Mouse (Mus musculus) heart, embryonic 16.5 days (tissue): ENCODE results near the gene 4933402N22Rik. TPM values are rescaled to one million over a fixed set of nuclear protein-coding genes. Genes with fewer than 3 reads are reported as not detected.
"Not testable (repeated sequence)": the region's sequence is repeated elsewhere in the genome, so short reads cannot be mapped to it uniquely, and the experiment has no call there.

Experiments
- ATAC-seq: fragments of 200-750 bp; cut with Nextera tagmentation; replicated peaks from 2 replicates; pipeline ENCODE4 v1.8.0; 2017; ENCODE audit warnings: moderate number of reproducible peaks; ENCODE audit not compliant: insufficient read depth, low FRiP score; ENCODE audit errors: extremely low read depth
- H3K27ac ChIP-seq: fragments of 300-500 bp; sonication (generic); 2 replicates; pipeline ENCODE4 v1.5.1; 2014; ENCODE audit warnings: mild to moderate bottlenecking, low read length, control low read depth, moderate library complexity
- H3K27me3 ChIP-seq: fragments of 300-500 bp; sonication (generic); 2 replicates; pipeline ENCODE4 v1.6.1; 2014; ENCODE audit warnings: low read length, mixed read lengths; ENCODE audit not compliant: control insufficient read depth, insufficient read depth
- H3K36me3 ChIP-seq: fragments of 300-500 bp; sonication (generic); 2 replicates; pipeline ENCODE4 v1.6.1; 2014; ENCODE audit not compliant: control insufficient read depth, insufficient read depth
- H3K4me1 ChIP-seq: fragments of 300-500 bp; sonication (generic); 2 replicates; pipeline ENCODE4 v1.6.1; 2014; ENCODE audit warnings: low read length, mixed read lengths; ENCODE audit not compliant: control insufficient read depth, insufficient read depth
- H3K4me2 ChIP-seq: fragments of 300-500 bp; sonication (generic); 2 replicates; pipeline ENCODE4 v1.6.1; 2014; ENCODE audit warnings: low read depth, mild to moderate bottlenecking, control low read depth, low read length
- H3K4me3 ChIP-seq: fragments of 300-500 bp; sonication (generic); 2 replicates; pipeline ENCODE4 v1.5.1; 2014; ENCODE audit warnings: mild to moderate bottlenecking, control low read depth, low read length
- H3K9ac ChIP-seq: fragments of 300-500 bp; sonication (generic); 2 replicates; pipeline ENCODE4 v1.6.1; 2014; ENCODE audit warnings: low read length, control low read depth
- H3K9me3 ChIP-seq: fragments of 300-500 bp; sonication (generic); replicated peaks from 2 replicates; pipeline ENCODE4 v1.6.1; 2016; ENCODE audit warnings: low read length; ENCODE audit not compliant: control insufficient read depth
- WGBS: fragments of 180-500 bp; shearing (Covaris S2); extraction: QIAGEN DNeasy Blood & Tissue Kit; methylation state at CpG from one replicate; pipeline ENCODE4 v1.1.7; 2014; 5-methylcytosine and 5-hydroxymethylcytosine counted together
- polyA plus RNA-seq: library from polyadenylated mRNA; unstranded; fragments of >200 nt; fragmentation: Nextera tagmentation; extraction: Ambion mirVana; gene quantifications from 2 replicates; pipeline ENCODE4 v1.2.1, GENCODE M21; 2015

Gene 4933402N22Rik
- not detected in 2 replicates for polyA plus RNA-seq

GRCm38 (mm10) chr5:11917743-11918142 lies at the start of gene 4933402N22Rik:
TSS of gene 4933402N22Rik (plus strand) at chr5:11918043.
- not testable (repeated sequence) for H3K4me3 ChIP-seq, H3K27me3 ChIP-seq, H3K4me1 ChIP-seq, H3K9ac ChIP-seq, ATAC-seq, H3K4me2 ChIP-seq, H3K36me3 ChIP-seq, H3K27ac ChIP-seq, H3K9me3 ChIP-seq
- 50% methylated on average over 1 of the region's 2 CpGs for WGBS

GRCm38 (mm10) chr5:11923790-11924189 lies 5.9 kb downstream of the 4933402N22Rik start:
- H3K9ac ChIP-seq, H3K4me3 ChIP-seq, H3K27ac ChIP-seq, H3K27me3 ChIP-seq, H3K4me2 ChIP-seq, ATAC-seq, H3K4me1 ChIP-seq, H3K36me3 ChIP-seq, H3K9me3 ChIP-seq: not testable (repeated sequence)
- WGBS: 60% methylated on average over 2 of the region's 2 CpGs

Other genes starting within 250 kb of the 4933402N22Rik start
- not detected in 2 replicates for gene Gm8922, start 236.1 kb upstream of the 4933402N22Rik start, polyA plus RNA-seq
- not detected in 2 replicates for gene Gm8926, start 147.5 kb upstream of the 4933402N22Rik start, polyA plus RNA-seq
- gene Gm6465, start 72.5 kb upstream of the 4933402N22Rik start, polyA plus RNA-seq: not detected in 2 replicates